Mouse (Mus musculus): ENCODE results near the gene Rnf207. TPM values are rescaled to one million over a fixed set of nuclear protein-coding genes. Genes with fewer than 3 reads are reported as not detected.

Gene Rnf207
- polyA plus RNA-seq, 1 experiment: not detected

GRCm38 (mm10) chr4:152332952-152333351 lies 14.2 kb upstream of the Rnf207 start:
- TF ChIP-seq CTCF (IDR thresholded peaks at IDR 0.05; ENCODE audit: low read depth, low read length): peak; percentile 88
- no peak for TF ChIP-seq POLR2A (IDR thresholded peaks at IDR 0.05; ENCODE audit: borderline replicate concordance, low read depth, low read length)
- H3K4me3 ChIP-seq (ENCODE audit: insufficient read depth, low read length): no peak overlapping the region
- H3K27ac ChIP-seq (ENCODE audit: insufficient read depth, low read depth, low read length): no peak overlapping the region
- no peaks in the 10 kb centered on the region for H3K4me1 ChIP-seq (ENCODE audit: control insufficient read depth, insufficient read depth, low read length)

GRCm38 (mm10) chr4:152328691-152329090 lies 9.9 kb upstream of the Rnf207 start:
- H3K4me1 ChIP-seq (ENCODE audit: control insufficient read depth, insufficient read depth, low read length): peaks cover 10% of the 10 kb centered on the region
- no peak overlapping the region for H3K4me3 ChIP-seq (ENCODE audit: insufficient read depth, low read length)
- H3K27ac ChIP-seq (ENCODE audit: insufficient read depth, low read depth, low read length): no peak overlapping the region
- TF ChIP-seq POLR2A (IDR thresholded peaks at IDR 0.05; ENCODE audit: borderline replicate concordance, low read depth, low read length) (no peak), CTCF (IDR thresholded peaks at IDR 0.05; ENCODE audit: low read depth, low read length) (peak; percentile 51)

- Histone ChIP-seq H3K4me3 (ENCODE audit: insufficient read depth, low read length) (peak overlapping the region; percentile 88), H3K27ac (ENCODE audit: insufficient read depth, low read depth, low read length) (peak overlapping the region; percentile 45), H3K4me1 (ENCODE audit: control insufficient read depth, insufficient read depth, low read length) (peaks cover 10% of the 10 kb centered on the region)
Measured at GRCm38 (mm10) chr4:152326543-152326942, 7.8 kb upstream of the Rnf207 start.

GRCm38 (mm10) chr4:152325574-152326411 lies 7.0 kb upstream of the Rnf207 start, which contains the start of gene Rpl22:
Gene Rpl22, plus strand, starts transcription at chr4:152325742.
- Histone ChIP-seq H3K4me3 (ENCODE audit: insufficient read depth, low read length) (peak within 1 kb of the TSS; percentile 88), H3K27ac (ENCODE audit: insufficient read depth, low read depth, low read length) (peak within 1 kb of the TSS; percentile 45), H3K4me1 (ENCODE audit: control insufficient read depth, insufficient read depth, low read length) (peaks cover 10% of the 10 kb centered on the region)
- no peak for TF ChIP-seq CTCF (IDR thresholded peaks at IDR 0.05; ENCODE audit: low read depth, low read length)
- no peak for TF ChIP-seq POLR2A (IDR thresholded peaks at IDR 0.05; ENCODE audit: borderline replicate concordance, low read depth, low read length)

More at GRCm38 (mm10) chr4:152326543-152326942, 7.8 kb upstream of the Rnf207 start:
- TF ChIP-seq CTCF (IDR thresholded peaks at IDR 0.05; ENCODE audit: low read depth, low read length): no peak
- TF ChIP-seq POLR2A (IDR thresholded peaks at IDR 0.05; ENCODE audit: borderline replicate concordance, low read depth, low read length): no peak

- H3K4me1 ChIP-seq (ENCODE audit: control insufficient read depth, insufficient read depth, low read length): peaks cover 10% of the 10 kb centered on the region
- peak overlapping the region; percentile 38 for H3K27ac ChIP-seq (ENCODE audit: insufficient read depth, low read depth, low read length)
Measured at GRCm38 (mm10) chr4:152324641-152325562, 6.1 kb upstream of the Rnf207 start.

GRCm38 (mm10) chr4:152321464-152321863 lies 2.7 kb upstream of the Rnf207 start:
- TF ChIP-seq POLR2A (IDR thresholded peaks at IDR 0.05; ENCODE audit: borderline replicate concordance, low read depth, low read length) (no peak), CTCF (IDR thresholded peaks at IDR 0.05; ENCODE audit: low read depth, low read length) (no peak)
- no peak overlapping the region for H3K4me3 ChIP-seq (ENCODE audit: insufficient read depth, low read length)

More at GRCm38 (mm10) chr4:152324641-152325562, 6.1 kb upstream of the Rnf207 start:
- TF ChIP-seq POLR2A (IDR thresholded peaks at IDR 0.05; ENCODE audit: borderline replicate concordance, low read depth, low read length) (no peak), CTCF (IDR thresholded peaks at IDR 0.05; ENCODE audit: low read depth, low read length) (no peak)
- peak overlapping the region; percentile 61 for H3K4me3 ChIP-seq (ENCODE audit: insufficient read depth, low read length)

GRCm38 (mm10) chr4:152317631-152318033 lies 1.2 kb downstream of the Rnf207 start:
- no peak overlapping the region for H3K27ac ChIP-seq (ENCODE audit: insufficient read depth, low read depth, low read length)

More at GRCm38 (mm10) chr4:152321464-152321863, 2.7 kb upstream of the Rnf207 start:
- H3K27ac ChIP-seq (ENCODE audit: insufficient read depth, low read depth, low read length): no peak overlapping the region
- peaks cover 7% of the 10 kb centered on the region for H3K4me1 ChIP-seq (ENCODE audit: control insufficient read depth, insufficient read depth, low read length)

GRCm38 (mm10) chr4:152315498-152316213 lies 3.1 kb downstream of the Rnf207 start:
- no peak overlapping the region for H3K4me3 ChIP-seq (ENCODE audit: insufficient read depth, low read length)
- TF ChIP-seq CTCF (IDR thresholded peaks at IDR 0.05; ENCODE audit: low read depth, low read length) (no peak), POLR2A (IDR thresholded peaks at IDR 0.05; ENCODE audit: borderline replicate concordance, low read depth, low read length) (no peak)
- H3K27ac ChIP-seq (ENCODE audit: insufficient read depth, low read depth, low read length): no peak overlapping the region
- no peaks in the 10 kb centered on the region for H3K4me1 ChIP-seq (ENCODE audit: control insufficient read depth, insufficient read depth, low read length)

More at GRCm38 (mm10) chr4:152317631-152318033, 1.2 kb downstream of the Rnf207 start:
- Histone ChIP-seq H3K4me3 (ENCODE audit: insufficient read depth, low read length) (no peak overlapping the region), H3K4me1 (ENCODE audit: control insufficient read depth, insufficient read depth, low read length) (no peaks in the 10 kb centered on the region)
- TF ChIP-seq POLR2A (IDR thresholded peaks at IDR 0.05; ENCODE audit: borderline replicate concordance, low read depth, low read length): no peak
- no peak for TF ChIP-seq CTCF (IDR thresholded peaks at IDR 0.05; ENCODE audit: low read depth, low read length)

- TF ChIP-seq POLR2A (IDR thresholded peaks at IDR 0.05; ENCODE audit: borderline replicate concordance, low read depth, low read length): no peak
- TF ChIP-seq CTCF (IDR thresholded peaks at IDR 0.05; ENCODE audit: low read depth, low read length): no peak
- Histone ChIP-seq H3K4me1 (ENCODE audit: control insufficient read depth, insufficient read depth, low read length) (no peaks in the 10 kb centered on the region), H3K4me3 (ENCODE audit: insufficient read depth, low read length) (no peak overlapping the region), H3K27ac (ENCODE audit: insufficient read depth, low read depth, low read length) (no peak overlapping the region)
Measured at GRCm38 (mm10) chr4:152313934-152314333, 4.9 kb downstream of the Rnf207 start.

Measured in bone marrow macrophage, adult 2 months (primary cell).